Mouse (Mus musculus): ENCODE data around the gene Gm3448. TPM values are rescaled to one million over a fixed set of nuclear protein-coding genes. Genes with fewer than 3 reads are reported as not detected.

Gm3448 gene
- polyA plus RNA-seq, 2 experiments = 1.7 to 3.6 TPM

DNA sequence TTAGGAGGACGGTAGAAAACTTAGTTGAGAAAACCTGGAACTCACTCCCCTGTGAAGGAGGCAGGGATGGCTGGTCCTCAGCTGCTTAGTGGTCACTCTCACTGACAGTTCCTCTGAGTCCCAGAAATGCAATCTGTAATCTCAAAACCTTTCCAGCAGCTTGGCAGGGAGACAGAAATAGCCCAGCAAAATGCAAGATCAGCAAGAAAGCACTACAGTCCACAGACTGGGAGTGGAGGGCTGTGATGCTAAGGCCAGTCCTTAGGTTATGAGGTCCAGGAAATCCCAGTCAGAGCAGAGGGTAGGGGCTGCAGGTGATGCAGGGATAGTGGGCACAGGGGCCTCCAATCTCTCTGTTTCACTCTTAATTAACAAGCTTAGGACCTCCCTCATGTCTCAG lies 25.6 kb upstream of the Gm3448 start:
- no peaks in the 10 kb centered on the region for H3K27me3 ChIP-seq (ENCODE audit: control insufficient read depth, insufficient read depth, low read length)
- TF ChIP-seq CTCF (IDR thresholded peaks at IDR 0.05; ENCODE audit: low read depth) (no peak), EP300 (IDR thresholded peaks at IDR 0.05; ENCODE audit: low read depth) (no peak)
- DNase-seq (ENCODE audit: low read depth in 3 of 3, low spot score in 3 of 3) (no peak), ATAC-seq (ENCODE audit: insufficient read depth) (no peak)
- H3K4me2 ChIP-seq (ENCODE audit: low read depth) = no peak overlapping the region
- no peak overlapping the region for H3K9ac ChIP-seq (replicated peaks)
- H3K4me3 ChIP-seq (ENCODE audit: insufficient read depth in 1 of 2, low read depth in 2 of 2, low read length in 2 of 2) = no peak overlapping the region
- no peaks in the 10 kb centered on the region for H3K9me3 ChIP-seq (ENCODE audit: control insufficient read depth, low read length)
- no peak overlapping the region for H3K27ac ChIP-seq
- H3K36me3 ChIP-seq (replicated peaks; ENCODE audit: control insufficient read depth, insufficient read depth, low read depth) = no peaks in the 10 kb centered on the region; the same call in 1 of the 2 replicates
- 72% methylated on average over 1 of the region's 1 CpGs for WGBS (ENCODE audit: insufficient replicate concordance)
- H3K4me1 ChIP-seq (replicated peaks; ENCODE audit: control insufficient read depth in 2 of 2, insufficient read depth in 2 of 2, low read length in 1 of 2) = peaks cover 0 to 17% of the 10 kb centered on the region in 2 experiments; a peak in 2 of 4 replicates

DNA sequence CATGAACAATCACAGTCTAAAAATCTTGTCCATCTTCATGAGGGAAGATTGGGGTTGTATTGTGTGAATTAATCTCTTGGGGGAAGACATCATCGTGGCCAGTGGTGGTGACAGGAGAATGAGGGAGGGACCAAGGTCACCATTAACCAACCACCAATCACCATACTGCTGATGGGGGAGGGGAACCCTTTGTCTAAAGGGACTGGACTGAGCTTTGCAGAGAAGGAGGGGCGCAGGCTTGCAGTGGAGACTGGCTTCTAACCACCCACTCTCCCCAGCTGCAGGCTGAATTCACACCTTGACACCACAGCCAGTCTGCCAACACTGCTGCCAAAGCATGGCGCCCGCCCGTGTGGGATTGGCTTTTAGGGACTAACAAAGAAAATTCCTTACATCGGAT lies 24.7 kb upstream of the Gm3448 start:
- Histone ChIP-seq H3K9me3 (ENCODE audit: control insufficient read depth, low read length) (no peaks in the 10 kb centered on the region), H3K4me2 (ENCODE audit: low read depth) (no peak overlapping the region), H3K9ac (replicated peaks) (no peak overlapping the region), H3K27me3 (ENCODE audit: control insufficient read depth, insufficient read depth, low read length) (no peaks in the 10 kb centered on the region), H3K4me3 (ENCODE audit: insufficient read depth in 1 of 2, low read depth in 2 of 2, low read length in 2 of 2) (no peak overlapping the region), H3K4me1 (replicated peaks; ENCODE audit: control insufficient read depth in 2 of 2, insufficient read depth in 2 of 2, low read length in 1 of 2) (peaks cover 0 to 17% of the 10 kb centered on the region in 2 experiments; a peak in 2 of 4 replicates), H3K27ac (no peak overlapping the region), H3K36me3 (replicated peaks; ENCODE audit: control insufficient read depth, insufficient read depth, low read depth) (no peaks in the 10 kb centered on the region; the same call in 1 of the 2 replicates)
- no peak for DNase-seq (ENCODE audit: low read depth in 3 of 3, low spot score in 3 of 3)
- TF ChIP-seq CTCF (IDR thresholded peaks at IDR 0.05; ENCODE audit: low read depth) (no peak), EP300 (IDR thresholded peaks at IDR 0.05; ENCODE audit: low read depth) (no peak)
- WGBS (ENCODE audit: insufficient replicate concordance) = 59% methylated on average over 6 of the region's 6 CpGs
- ATAC-seq (ENCODE audit: insufficient read depth) = no peak

DNA sequence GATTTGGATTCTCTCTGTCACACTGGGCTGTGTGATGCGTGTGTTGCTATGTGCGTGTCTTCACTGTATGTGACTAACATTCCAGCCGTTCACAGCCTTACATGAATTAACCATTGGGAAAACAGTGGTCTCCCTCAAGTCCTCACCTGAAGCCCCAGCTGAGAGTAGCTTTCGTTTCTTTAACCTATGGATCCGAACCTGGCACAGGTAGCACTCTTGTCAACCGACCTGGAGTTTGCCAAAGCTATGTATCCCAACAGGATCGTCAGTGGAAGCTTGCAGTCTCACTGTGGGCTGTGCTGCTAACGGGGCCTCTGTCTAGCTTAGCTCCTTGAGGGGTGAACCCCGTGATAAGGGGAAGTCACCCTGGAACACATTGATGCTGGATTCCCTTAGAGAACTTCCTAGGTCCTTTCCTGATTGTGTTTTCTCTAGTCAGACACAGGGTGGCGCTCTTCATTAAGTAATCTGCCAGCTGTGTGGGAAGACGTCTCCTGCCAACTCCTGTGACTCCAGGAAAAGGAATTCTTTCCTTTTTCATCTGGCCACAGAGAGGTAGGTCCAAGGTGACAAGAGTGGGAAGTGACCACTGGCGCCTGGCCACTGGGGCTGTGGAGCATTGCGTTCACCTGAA lies 24.2 kb upstream of the Gm3448 start:
- DNase-seq (ENCODE audit: low read depth in 3 of 3, low spot score in 3 of 3) (peak in 2 of 3 experiments; percentile 22 to 35), ATAC-seq (ENCODE audit: insufficient read depth) (no peak)
- no peaks in the 10 kb centered on the region for H3K9me3 ChIP-seq (ENCODE audit: control insufficient read depth, low read length)
- H3K36me3 ChIP-seq (replicated peaks; ENCODE audit: control insufficient read depth, insufficient read depth, low read depth) = no peaks in the 10 kb centered on the region; the same call in none of the 2 replicates
- H3K27me3 ChIP-seq (ENCODE audit: control insufficient read depth, insufficient read depth, low read length) = no peaks in the 10 kb centered on the region
- H3K4me3 ChIP-seq (ENCODE audit: insufficient read depth in 1 of 2, low read depth in 2 of 2, low read length in 2 of 2) = no peak overlapping the region
- peak; percentile 73 for TF ChIP-seq CTCF (IDR thresholded peaks at IDR 0.05; ENCODE audit: low read depth)
- no peak for TF ChIP-seq EP300 (IDR thresholded peaks at IDR 0.05; ENCODE audit: low read depth)
- WGBS (ENCODE audit: insufficient replicate concordance) = 44% methylated on average over 13 of the region's 13 CpGs
- no peak overlapping the region for H3K27ac ChIP-seq
- H3K9ac ChIP-seq (replicated peaks) = no peak overlapping the region
- H3K4me1 ChIP-seq (replicated peaks; ENCODE audit: control insufficient read depth in 2 of 2, insufficient read depth in 2 of 2, low read length in 1 of 2) = peaks cover 0 to 17% of the 10 kb centered on the region in 2 experiments; a peak in 2 of 4 replicates
- no peak overlapping the region for H3K4me2 ChIP-seq (ENCODE audit: low read depth)

DNA sequence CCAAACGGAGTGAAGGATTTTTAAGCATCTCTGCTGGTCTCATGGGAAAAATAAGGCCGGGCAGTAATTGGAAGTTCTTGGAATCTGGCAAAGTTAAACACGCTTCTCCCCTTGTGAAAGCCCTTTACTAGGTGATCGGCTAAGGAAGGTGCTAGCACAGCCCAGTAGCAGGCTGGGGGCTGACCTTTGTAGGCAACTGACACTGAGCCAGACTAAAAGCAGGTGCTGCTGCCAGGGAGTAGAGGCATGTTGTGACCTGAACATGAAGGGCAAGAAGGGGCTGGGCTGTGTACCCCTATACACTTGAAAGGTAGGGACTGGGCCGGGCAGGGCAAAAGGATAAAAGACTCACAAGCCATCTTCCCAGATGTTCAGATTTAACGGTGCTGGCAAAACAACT lies 19.0 kb upstream of the Gm3448 start:
- no peaks in the 10 kb centered on the region for H3K9me3 ChIP-seq (ENCODE audit: control insufficient read depth, low read length)
- no peak overlapping the region for H3K9ac ChIP-seq (replicated peaks)
- H3K27ac ChIP-seq = no peak overlapping the region
- H3K4me1 ChIP-seq (replicated peaks; ENCODE audit: control insufficient read depth in 2 of 2, insufficient read depth in 2 of 2, low read length in 1 of 2) = no peaks in the 10 kb centered on the region
- H3K4me2 ChIP-seq (ENCODE audit: low read depth) = no peak overlapping the region
- DNase-seq (ENCODE audit: low read depth in 3 of 3, low spot score in 3 of 3) (no peak), ATAC-seq (ENCODE audit: insufficient read depth) (no peak)
- H3K36me3 ChIP-seq (replicated peaks; ENCODE audit: control insufficient read depth, insufficient read depth, low read depth) = peaks cover 10% of the 10 kb centered on the region
- no peaks in the 10 kb centered on the region for H3K27me3 ChIP-seq (ENCODE audit: control insufficient read depth, insufficient read depth, low read length)
- H3K4me3 ChIP-seq (ENCODE audit: insufficient read depth in 1 of 2, low read depth in 2 of 2, low read length in 2 of 2) = no peak overlapping the region
- TF ChIP-seq CTCF (IDR thresholded peaks at IDR 0.05; ENCODE audit: low read depth) (no peak), EP300 (IDR thresholded peaks at IDR 0.05; ENCODE audit: low read depth) (no peak)
- WGBS (ENCODE audit: insufficient replicate concordance) = 80% methylated on average over 6 of the region's 6 CpGs

DNA sequence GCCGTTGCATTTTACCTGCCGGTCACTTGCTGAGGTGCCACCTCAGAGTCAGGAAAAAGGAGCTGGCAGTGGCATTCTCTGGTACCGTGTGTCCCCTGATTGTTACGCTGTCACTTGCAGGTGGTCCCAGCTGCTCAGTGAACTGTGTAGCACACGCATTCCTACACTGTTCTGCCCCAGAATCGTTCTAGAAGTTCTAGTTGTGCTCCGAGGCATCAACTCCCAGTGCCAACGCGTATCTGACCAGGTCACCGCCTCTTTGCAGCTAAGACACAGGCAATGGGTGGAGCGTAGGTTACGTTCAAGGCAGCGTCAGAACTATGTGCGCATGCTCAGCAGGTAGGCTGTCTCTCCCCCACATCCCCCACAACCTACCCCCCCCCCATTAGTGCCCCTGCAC lies 18.3 kb upstream of the Gm3448 start:
- Histone ChIP-seq H3K27me3 (ENCODE audit: control insufficient read depth, insufficient read depth, low read length) (no peaks in the 10 kb centered on the region), H3K36me3 (replicated peaks; ENCODE audit: control insufficient read depth, insufficient read depth, low read depth) (peaks cover 10% of the 10 kb centered on the region), H3K9me3 (ENCODE audit: control insufficient read depth, low read length) (no peaks in the 10 kb centered on the region), H3K27ac (no peak overlapping the region), H3K4me1 (replicated peaks; ENCODE audit: control insufficient read depth in 2 of 2, insufficient read depth in 2 of 2, low read length in 1 of 2) (no peaks in the 10 kb centered on the region), H3K4me2 (ENCODE audit: low read depth) (no peak overlapping the region), H3K9ac (replicated peaks) (no peak overlapping the region), H3K4me3 (ENCODE audit: insufficient read depth in 1 of 2, low read depth in 2 of 2, low read length in 2 of 2) (no peak overlapping the region)
- DNase-seq (ENCODE audit: low read depth in 3 of 3, low spot score in 3 of 3) (no peak), ATAC-seq (ENCODE audit: insufficient read depth) (no peak)
- 85% methylated on average over 14 of the region's 14 CpGs for WGBS (ENCODE audit: insufficient replicate concordance)
- TF ChIP-seq EP300 (IDR thresholded peaks at IDR 0.05; ENCODE audit: low read depth) (no peak), CTCF (IDR thresholded peaks at IDR 0.05; ENCODE audit: low read depth) (no peak)

All from liver, embryonic 14.5 days (tissue).